Mouse (Mus musculus) kidney, postnatal 0 days (tissue): Measurements from ENCODE around the gene Thsd7b. TPM values are rescaled to one million over a fixed set of nuclear protein-coding genes. Genes with fewer than 3 reads are reported as not detected.
"Not testable (repeated sequence)": the region's sequence is repeated elsewhere in the genome, so short reads cannot be mapped to it uniquely, and the experiment has no call there.

Experiments used
- ATAC-seq: fragments of 200-750 bp; cut with Nextera tagmentation; replicated peaks from 2 replicates; pipeline ENCODE4 v1.8.0; 2017; ENCODE audit warnings: low read depth, moderate number of reproducible peaks, moderate TSS enrichment, moderate library complexity; ENCODE audit not compliant: low FRiP score
- DNase-seq: peaks from one replicate; pipeline ENCODE4 v3.0.0-alpha.2; 2016; ENCODE audit warnings: low spot score
- H3K27ac ChIP-seq: fragments of 300-500 bp; sonication (generic); 2 replicates; pipeline ENCODE4 v1.5.1; 2014; ENCODE audit warnings: mild to moderate bottlenecking
- H3K27me3 ChIP-seq: fragments of 300-500 bp; sonication (generic); 2 replicates; pipeline ENCODE4 v1.6.1; 2014; ENCODE audit warnings: low read length, mixed read lengths; ENCODE audit not compliant: insufficient read depth
- H3K36me3 ChIP-seq: fragments of 300-500 bp; sonication (generic); 2 replicates; pipeline ENCODE4 v1.6.1; 2014; ENCODE audit warnings: low read length, mixed read lengths; ENCODE audit not compliant: insufficient read depth
- H3K4me1 ChIP-seq: fragments of 300-500 bp; sonication (generic); replicated peaks from 2 replicates; pipeline ENCODE4 v1.6.1; 2014; ENCODE audit warnings: antibody characterized with exemption, low read length, mixed read lengths; ENCODE audit not compliant: insufficient read depth
- H3K4me2 ChIP-seq: fragments of 300-500 bp; sonication (generic); 2 replicates; pipeline ENCODE4 v1.6.1; 2014; ENCODE audit warnings: mild to moderate bottlenecking, low read length, moderate library complexity, mixed read lengths
- H3K4me3 ChIP-seq: fragments of 300-500 bp; sonication (generic); replicated peaks from 2 replicates; pipeline ENCODE4 v1.5.1; 2014; ENCODE audit warnings: low read depth, low read length
- H3K9ac ChIP-seq: fragments of 300-500 bp; sonication (generic); 2 replicates; pipeline ENCODE4 v1.6.1; 2014; ENCODE audit warnings: low read depth, low read length
- H3K9me3 ChIP-seq: fragments of 300-500 bp; sonication (generic); replicated peaks from 2 replicates; pipeline ENCODE4 v1.6.1; 2016; ENCODE audit warnings: low read length, inconsistent platforms, mixed read lengths
- CTCF ChIP-seq: IDR thresholded peaks from 2 replicates; pipeline ENCODE4 v1.5.1; 2016; ENCODE audit warnings: antibody characterized with exemption, low read depth, mild to moderate bottlenecking, moderate library complexity
- WGBS: fragments of 180-500 bp; shearing (Covaris S2); extraction: QIAGEN DNeasy Blood & Tissue Kit; methylation state at CpG from one replicate; pipeline ENCODE4 v1.1.7; 2014; 5-methylcytosine and 5-hydroxymethylcytosine counted together
- polyA plus RNA-seq: library from polyadenylated mRNA; unstranded; fragments of >200 nt; fragmentation: Nextera tagmentation; extraction: Ambion mirVana; gene quantifications from 2 replicates; pipeline ENCODE4 v1.2.1, GENCODE M21; 2015

Thsd7b gene
- polyA plus RNA-seq, 1 experiment from 2014 or later, result 0.36 TPM

GRCm38 (mm10) chr1:129917568-129917967 lies 644.5 kb downstream of the Thsd7b start:
- DNase-seq (no peak), ATAC-seq (no peak)
- no peaks in the 10 kb centered on the region for H3K36me3 ChIP-seq
- no peak overlapping the region for H3K4me2 ChIP-seq
- H3K4me1 ChIP-seq, result no peaks in the 10 kb centered on the region
- no peak overlapping the region for H3K27ac ChIP-seq
- no peak for TF ChIP-seq CTCF
- H3K27me3 ChIP-seq, result no peaks in the 10 kb centered on the region
- no peak overlapping the region for H3K4me3 ChIP-seq
- WGBS, result 90% methylated on average over 1 of the region's 1 CpGs
- no peak overlapping the region for H3K9ac ChIP-seq
- H3K9me3 ChIP-seq, result no peaks in the 10 kb centered on the region

- peak; percentile 61 for TF ChIP-seq CTCF
- H3K27me3 ChIP-seq, result no peaks in the 10 kb centered on the region
- H3K4me2 ChIP-seq, result no peak overlapping the region
- no peaks in the 10 kb centered on the region for H3K9me3 ChIP-seq
- no peak overlapping the region for H3K4me3 ChIP-seq
- H3K27ac ChIP-seq, result no peak overlapping the region
- H3K36me3 ChIP-seq, result no peaks in the 10 kb centered on the region
- 62% methylated on average over 1 of the region's 1 CpGs for WGBS
- DNase-seq (peak; percentile 30), ATAC-seq (no peak)
- no peak overlapping the region for H3K9ac ChIP-seq
- H3K4me1 ChIP-seq, result no peaks in the 10 kb centered on the region
Measured at GRCm38 (mm10) chr1:129919385-129919784, 646.3 kb downstream of the Thsd7b start.

- Histone ChIP-seq H3K9me3 (no peaks in the 10 kb centered on the region), H3K4me3 (no peak overlapping the region), H3K4me2 (no peak overlapping the region), H3K4me1 (no peaks in the 10 kb centered on the region), H3K27me3 (no peaks in the 10 kb centered on the region), H3K36me3 (no peaks in the 10 kb centered on the region), H3K9ac (no peak overlapping the region), H3K27ac (no peak overlapping the region)
- no peak for ATAC-seq
- DNase-seq, result no peak
- 96% methylated on average over 2 of the region's 2 CpGs for WGBS
- TF ChIP-seq CTCF, result no peak
Measured at GRCm38 (mm10) chr1:129931003-129931402, 657.9 kb downstream of the Thsd7b start.

GRCm38 (mm10) chr1:129943116-129943515 lies 670.0 kb downstream of the Thsd7b start:
- Histone ChIP-seq H3K4me2 (peak overlapping the region; percentile 19), H3K4me3 (no peak overlapping the region), H3K9me3 (no peaks in the 10 kb centered on the region), H3K36me3 (no peaks in the 10 kb centered on the region), H3K27ac (no peak overlapping the region), H3K27me3 (no peaks in the 10 kb centered on the region), H3K9ac (no peak overlapping the region), H3K4me1 (no peaks in the 10 kb centered on the region)
- no peak for TF ChIP-seq CTCF
- ATAC-seq (peak; percentile 61; the same call in 1 of the 2 replicates), DNase-seq (no peak)
- 23% methylated on average over 9 of the region's 9 CpGs for WGBS

- no peaks in the 10 kb centered on the region for H3K4me1 ChIP-seq
- ATAC-seq (no peak), DNase-seq (no peak)
- no peak overlapping the region for H3K4me3 ChIP-seq
- no peak overlapping the region for H3K4me2 ChIP-seq
- TF ChIP-seq CTCF, result no peak
- no peaks in the 10 kb centered on the region for H3K27me3 ChIP-seq
- H3K9ac ChIP-seq, result no peak overlapping the region
- H3K36me3 ChIP-seq, result no peaks in the 10 kb centered on the region
- no peak overlapping the region for H3K27ac ChIP-seq
- no peaks in the 10 kb centered on the region for H3K9me3 ChIP-seq
- WGBS, result 70% methylated on average over 4 of the region's 4 CpGs
Measured at GRCm38 (mm10) chr1:129947026-129947425, 673.9 kb downstream of the Thsd7b start.

- H3K4me3 ChIP-seq, result no peak overlapping the region
- no peak for TF ChIP-seq CTCF
- no peaks in the 10 kb centered on the region for H3K36me3 ChIP-seq
- H3K27ac ChIP-seq, result no peak overlapping the region
- ATAC-seq, result no peak
- H3K4me2 ChIP-seq, result no peak overlapping the region
- no peaks in the 10 kb centered on the region for H3K9me3 ChIP-seq
- H3K27me3 ChIP-seq, result no peaks in the 10 kb centered on the region
- WGBS, result 63% methylated on average over 1 of the region's 1 CpGs
- no peak overlapping the region for H3K9ac ChIP-seq
- H3K4me1 ChIP-seq, result no peaks in the 10 kb centered on the region
- no peak for DNase-seq
Measured at GRCm38 (mm10) chr1:129955478-129955877, 682.4 kb downstream of the Thsd7b start.

- H3K4me2 ChIP-seq, result no peak overlapping the region
- H3K4me3 ChIP-seq, result no peak overlapping the region
- no peaks in the 10 kb centered on the region for H3K27me3 ChIP-seq
- no peaks in the 10 kb centered on the region for H3K36me3 ChIP-seq
- 62% methylated on average over 4 of the region's 4 CpGs for WGBS
- H3K27ac ChIP-seq, result no peak overlapping the region
- DNase-seq (no peak), ATAC-seq (no peak)
- H3K9ac ChIP-seq, result no peak overlapping the region
- no peaks in the 10 kb centered on the region for H3K4me1 ChIP-seq
- H3K9me3 ChIP-seq, result no peaks in the 10 kb centered on the region
- TF ChIP-seq CTCF, result no peak
Measured at GRCm38 (mm10) chr1:129956625-129957024, 683.5 kb downstream of the Thsd7b start.

GRCm38 (mm10) chr1:129959352-129959751 lies 686.2 kb downstream of the Thsd7b start:
- H3K9me3 ChIP-seq, H3K27ac ChIP-seq, ATAC-seq, H3K4me3 ChIP-seq, H3K4me2 ChIP-seq, H3K4me1 ChIP-seq, H3K27me3 ChIP-seq, H3K9ac ChIP-seq, H3K36me3 ChIP-seq, DNase-seq: not testable (repeated sequence)
- WGBS, result 56% methylated on average over 2 of the region's 2 CpGs
